Mouse (Mus musculus): ENCODE data around the gene Jmjd7.
A peak's percentile ranks its signal among the peaks of the same experiment; 100 is the strongest.

GRCm38 (mm10) chr2:120068555-120069465, 41.5 kb downstream of the Jmjd7 start:
- TF ChIP-seq CTCF (conservative IDR thresholded peaks at IDR 0.05; ENCODE audit: insufficient read depth, insufficient read length, low read depth, low read length) (peak; percentile 83), POLR2A (IDR thresholded peaks at IDR 0.05; ENCODE audit: low read depth, low read length) (no peak)
